Mouse (Mus musculus): Measurements from ENCODE around the gene Emc9.

GRCm38 (mm10) chr14:55575711-55576110, 9.4 kb downstream of the Emc9 start:
- TF ChIP-seq CTCF (IDR thresholded peaks at IDR 0.05 in 2 of 3, conservative IDR thresholded peaks at IDR 0.05 in 1 of 3; ENCODE audit: control insufficient read depth in 1 of 3, insufficient read depth in 1 of 3, low read depth in 2 of 3, low read length in 3 of 3, poor library complexity in 1 of 3, severe bottlenecking in 1 of 3), result no peak
- TF ChIP-seq BHLHE40 (IDR thresholded peaks at IDR 0.05; ENCODE audit: borderline replicate concordance, low read depth, low read length), result no peak
- no peak for TF ChIP-seq POLR2A (IDR thresholded peaks at IDR 0.05; ENCODE audit: control insufficient read depth in 1 of 2, insufficient read depth in 1 of 2, low read depth in 1 of 2, low read length in 2 of 2, poor library complexity in 1 of 2)
- TF ChIP-seq E2F4 (IDR thresholded peaks at IDR 0.05; ENCODE audit: borderline replicate concordance, low read depth, low read length), result no peak
- no peak for TF ChIP-seq ZMIZ1 (IDR thresholded peaks at IDR 0.05; ENCODE audit: low read depth, low read length)
- no peak for TF ChIP-seq USF1 (IDR thresholded peaks at IDR 0.05; ENCODE audit: low read depth, low read length)
